Mouse (Mus musculus): ENCODE data around the gene Tnfsf11. TPM values are rescaled to one million over a fixed set of nuclear protein-coding genes. Genes with fewer than 3 reads are reported as not detected.

The Tnfsf11 gene
- polyA plus RNA-seq, 1 experiment from 2014 or later, result 0.26 TPM

DNA sequence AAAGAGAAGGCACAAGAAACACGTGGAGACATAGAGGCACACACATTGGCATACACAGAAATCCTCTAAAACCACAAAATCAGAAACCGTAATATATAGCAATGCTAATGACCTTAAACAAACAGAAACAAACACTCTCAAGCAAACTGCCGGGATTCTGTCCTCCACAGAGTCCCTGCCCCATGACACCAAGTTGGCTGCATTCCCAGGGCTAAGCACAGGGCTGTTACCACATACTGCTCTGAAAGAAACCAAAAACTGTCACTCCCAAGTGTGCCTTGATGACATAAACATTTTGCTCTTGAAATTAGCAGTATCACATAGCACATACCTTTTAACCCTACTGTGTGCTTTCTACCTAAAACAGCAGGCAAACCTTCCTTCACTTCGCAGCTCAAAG, 71.7 kb downstream of the Tnfsf11 start:
- no peak overlapping the region for H3K4me3 ChIP-seq (replicated peaks)
- 54% methylated on average over 4 of the region's 4 CpGs for WGBS
- H3K27me3 ChIP-seq (replicated peaks), result no peaks in the 10 kb centered on the region
- no peak for ATAC-seq
- no peaks in the 10 kb centered on the region for H3K36me3 ChIP-seq
- no peak overlapping the region for H3K4me2 ChIP-seq (replicated peaks)
- no peaks in the 10 kb centered on the region for H3K4me1 ChIP-seq (replicated peaks)
- H3K9ac ChIP-seq, result no peak overlapping the region
- no peaks in the 10 kb centered on the region for H3K9me3 ChIP-seq
- no peak overlapping the region for H3K27ac ChIP-seq

DNA sequence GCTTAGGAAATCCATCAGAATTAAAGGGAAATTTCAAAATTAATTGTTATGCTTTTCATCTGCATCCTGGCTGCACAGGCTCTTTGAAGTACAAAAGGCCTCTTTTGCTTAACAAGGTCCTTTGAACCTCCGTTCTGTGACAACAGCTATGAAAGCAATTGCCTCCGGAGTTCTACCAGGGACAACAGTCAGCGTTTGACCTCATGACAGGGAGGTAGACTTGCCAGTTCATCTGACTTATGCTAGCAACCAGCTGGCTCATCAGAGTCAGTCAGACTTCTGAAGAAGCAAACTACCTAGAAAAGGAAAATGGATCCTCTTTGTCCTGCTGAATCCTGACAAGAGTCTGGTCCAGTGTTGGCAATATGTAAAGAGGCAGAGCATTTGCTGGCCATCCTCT, 72.5 kb downstream of the Tnfsf11 start:
- Histone ChIP-seq H3K4me1 (replicated peaks) (no peaks in the 10 kb centered on the region), H3K27me3 (replicated peaks) (no peaks in the 10 kb centered on the region), H3K4me3 (replicated peaks) (no peak overlapping the region), H3K9me3 (no peaks in the 10 kb centered on the region), H3K9ac (no peak overlapping the region), H3K36me3 (no peaks in the 10 kb centered on the region), H3K27ac (no peak overlapping the region), H3K4me2 (replicated peaks) (no peak overlapping the region)
- 55% methylated on average over 3 of the region's 3 CpGs for WGBS
- ATAC-seq, result no peak

DNA sequence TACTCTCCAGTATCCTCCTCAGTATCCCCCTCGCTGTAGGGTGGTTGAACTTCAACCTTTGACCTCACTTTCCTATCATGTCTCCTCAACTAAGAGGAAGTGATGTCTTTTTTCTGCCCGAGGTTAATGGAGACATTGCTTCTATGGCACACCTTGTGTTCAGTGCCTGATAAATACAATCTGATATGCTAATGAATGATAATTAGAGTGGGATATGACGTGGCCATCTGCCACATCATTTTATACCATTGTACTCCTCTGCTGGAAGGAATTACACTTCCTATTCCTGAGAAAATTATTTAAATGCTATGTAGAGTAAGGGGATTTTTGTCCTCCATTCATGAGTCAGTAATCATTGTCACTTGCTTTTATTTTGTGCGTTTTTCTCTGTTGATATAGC, 78.8 kb downstream of the Tnfsf11 start:
- Histone ChIP-seq H3K27ac (no peak overlapping the region), H3K36me3 (no peaks in the 10 kb centered on the region), H3K4me1 (replicated peaks) (no peaks in the 10 kb centered on the region), H3K9me3 (no peaks in the 10 kb centered on the region), H3K4me3 (replicated peaks) (no peak overlapping the region), H3K9ac (no peak overlapping the region), H3K27me3 (replicated peaks) (no peaks in the 10 kb centered on the region), H3K4me2 (replicated peaks) (no peak overlapping the region)
- no peak for ATAC-seq
- 68% methylated on average over 4 of the region's 4 CpGs for WGBS

Other genes with a start within 250 kb of the Tnfsf11 start
- not detected in 2 replicates for gene Fam216b, start 219.0 kb downstream of the Tnfsf11 start, polyA plus RNA-seq (2015; fragmentation: Nextera tagmentation; extraction: Ambion mirVana)
- 16.4 and 17.7 TPM in 2 replicates for gene Akap11, start 228.8 kb upstream of the Tnfsf11 start, polyA plus RNA-seq (2015; fragmentation: Nextera tagmentation; extraction: Ambion mirVana)